Mouse (Mus musculus) heart, adult 9 months (tissue): ENCODE results near the gene Rpl37.
"Not testable (repeated sequence)": the region's sequence is repeated elsewhere in the genome, so short reads cannot be mapped to it uniquely, and the experiment has no call there.

Source experiments
- DNase-seq, 2 experiments: peaks; one replicate each; pipeline ENCODE4 v3.0.0; 2022; ENCODE audit warnings: low spot score in 2 of 2

Rpl37 gene

GRCm38 (mm10) chr15:5121535-5122313 lies 5.3 kb downstream of the Rpl37 start:
- no peak for DNase-seq

- DNase-seq, result no peak
These were observed 10.0 kb downstream of the Rpl37 start for GRCm38 (mm10) chr15:5126456-5126855.

- no peak for DNase-seq
These were observed 11.0 kb downstream of the Rpl37 start for GRCm38 (mm10) chr15:5127487-5127886.

- no peak for DNase-seq
These were observed 11.9 kb downstream of the Rpl37 start for GRCm38 (mm10) chr15:5128176-5128940.

- DNase-seq, result no peak
These were observed 12.8 kb downstream of the Rpl37 start for GRCm38 (mm10) chr15:5129111-5129805.

GRCm38 (mm10) chr15:5130887-5131668 lies 14.6 kb downstream of the Rpl37 start:
- DNase-seq, result not testable (repeated sequence)

- DNase-seq, result no peak
These were observed 16.9 kb downstream of the Rpl37 start for GRCm38 (mm10) chr15:5133301-5133700.

GRCm38 (mm10) chr15:5134179-5134578 lies 17.7 kb downstream of the Rpl37 start:
- no peak for DNase-seq

- DNase-seq, result no peak
These were observed 18.6 kb downstream of the Rpl37 start for GRCm38 (mm10) chr15:5134945-5135483.

- no peak for DNase-seq
These were observed 21.8 kb downstream of the Rpl37 start for GRCm38 (mm10) chr15:5138021-5138856.

GRCm38 (mm10) chr15:5139366-5139765 lies 22.9 kb downstream of the Rpl37 start:
- DNase-seq, result no peak

GRCm38 (mm10) chr15:5139863-5140262 lies 23.4 kb downstream of the Rpl37 start:
- no peak for DNase-seq

- DNase-seq, result no peak
These were observed 23.9 kb downstream of the Rpl37 start for GRCm38 (mm10) chr15:5140357-5140756.

GRCm38 (mm10) chr15:5142047-5142446 lies 25.6 kb downstream of the Rpl37 start:
- no peak for DNase-seq

- DNase-seq, result no peak
These were observed 26.3 kb downstream of the Rpl37 start for GRCm38 (mm10) chr15:5142714-5143113.

GRCm38 (mm10) chr15:5143361-5144020 lies 27.0 kb downstream of the Rpl37 start, which contains the start of gene Prkaa1:
Gene Prkaa1 (plus strand): TSS chr15:5143861.
- peak; percentile 69 to 70 for DNase-seq

GRCm38 (mm10) chr15:5144021-5144778 lies 27.8 kb downstream of the Rpl37 start:
- no peak for DNase-seq

- DNase-seq, result no peak
These were observed 28.9 kb downstream of the Rpl37 start for GRCm38 (mm10) chr15:5145196-5145945.
